Mouse (Mus musculus) cerebellum, adult 2 months (tissue): ENCODE data around the gene Ccdc114.

Experiments used
- CTCF ChIP-seq: fragments of 200-500 bp; IDR thresholded peaks from 2 replicates; pipeline ENCODE4 v1.5.1; 2011; ENCODE audit warnings: low read depth, mild to moderate bottlenecking, control low read depth, low read length, moderate library complexity, borderline replicate concordance; ENCODE audit not compliant: insufficient read depth
- POLR2A ChIP-seq: fragments of 200-500 bp; IDR thresholded peaks from 2 replicates; pipeline ENCODE4 v1.6.1; 2011; ENCODE audit warnings: low read length, control low read depth, borderline replicate concordance; ENCODE audit not compliant: insufficient read depth

DNA sequence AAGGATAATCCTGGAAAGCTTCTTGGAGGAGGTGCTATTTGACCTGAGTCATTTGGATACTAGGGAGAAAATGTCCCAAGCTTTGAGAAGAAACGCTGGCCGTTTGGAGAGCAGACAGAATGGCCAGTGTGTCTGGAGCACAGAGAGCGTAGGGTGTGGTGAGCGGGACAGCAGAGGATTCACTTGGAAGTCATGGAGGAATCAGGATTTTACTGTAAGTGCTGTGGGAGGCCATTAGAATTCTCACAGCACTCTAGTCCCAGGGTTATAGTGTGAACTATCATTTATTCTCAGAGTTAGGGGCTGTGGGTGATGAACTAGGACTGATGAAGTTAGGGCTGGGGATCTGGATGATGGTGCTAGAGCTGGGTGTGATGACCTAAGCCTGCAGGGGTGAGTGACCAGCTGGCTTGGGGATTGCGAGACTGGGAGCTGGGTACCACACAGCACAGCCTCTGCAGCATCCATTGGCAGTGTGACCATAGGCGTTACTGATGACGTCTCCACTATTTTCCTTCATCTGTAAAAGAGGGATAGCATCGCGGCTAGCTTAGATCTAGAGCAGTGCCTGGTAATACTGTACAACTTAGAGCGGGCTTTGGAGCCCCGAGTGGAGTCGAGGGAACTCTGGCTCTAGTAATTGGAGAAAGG lies 1.8 kb upstream of the Ccdc114 start:
- no peak for TF ChIP-seq POLR2A
- TF ChIP-seq CTCF: no peak
